Mouse (Mus musculus) c-Kit-positive CD71-negative TER-119-negative erythroid progenitor cells, embryonic 14.5 days (primary cell): ENCODE measurements around the gene Cavin1.
A peak's percentile ranks its signal among the peaks of the same experiment; 100 is the strongest.

Experiments used
- DNase-seq: peaks from one replicate; pipeline ENCODE4 v3.0.0-alpha.2; 2013; ENCODE audit warnings: low read depth

Gene Cavin1

DNA sequence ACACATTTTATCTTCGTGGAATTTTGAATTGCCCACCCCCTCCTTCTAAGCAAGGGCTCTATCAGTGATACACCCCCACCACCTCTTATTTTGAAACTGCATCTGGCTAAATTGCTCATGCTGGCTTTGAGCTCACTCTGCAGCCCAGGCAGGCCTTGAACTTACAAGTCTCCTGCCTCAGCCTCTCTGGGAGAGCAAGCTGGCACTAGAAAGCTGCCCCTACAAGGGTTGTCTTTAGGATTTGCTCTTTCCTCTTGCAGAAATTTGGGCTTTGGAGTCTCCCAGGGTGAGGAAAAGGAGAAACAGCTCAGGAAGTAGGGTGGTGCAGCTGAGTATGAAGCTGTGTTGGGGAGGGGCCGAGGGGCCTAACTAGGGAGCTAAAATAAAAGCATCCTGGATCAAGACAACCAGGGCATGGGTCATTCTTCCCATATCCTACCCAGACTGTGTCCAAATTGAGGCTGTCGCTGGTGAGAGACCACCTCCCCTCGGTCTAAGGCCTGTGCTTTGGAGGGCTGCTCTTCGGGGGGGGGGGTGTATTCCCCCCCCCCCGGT is 12.7 kb downstream of the Cavin1 start:
- no peak for DNase-seq

DNA sequence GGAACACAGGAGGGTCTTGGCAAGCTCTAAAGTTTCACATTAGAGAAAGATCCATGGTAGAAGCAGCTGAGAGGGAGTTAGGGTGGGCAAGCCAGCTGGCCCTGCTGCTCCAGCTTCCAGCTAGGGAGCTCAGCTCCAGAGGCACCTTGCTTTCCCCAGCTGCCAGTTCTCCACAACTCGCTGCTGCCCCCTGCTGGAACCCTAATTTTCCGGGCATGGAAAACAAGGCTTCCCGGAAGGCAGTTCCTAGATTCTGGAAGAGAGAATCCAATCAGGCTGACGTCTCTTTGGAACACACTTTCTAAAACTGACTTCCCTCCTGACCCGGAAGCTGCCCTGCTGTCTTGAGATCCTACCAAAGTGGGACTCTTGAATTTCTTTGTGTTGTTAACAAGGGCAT is 13.4 kb downstream of the Cavin1 start:
- no peak for DNase-seq

GRCm38 (mm10) chr11:100949540-100949939 is 21.1 kb downstream of the Cavin1 start:
- DNase-seq: no peak

DNA sequence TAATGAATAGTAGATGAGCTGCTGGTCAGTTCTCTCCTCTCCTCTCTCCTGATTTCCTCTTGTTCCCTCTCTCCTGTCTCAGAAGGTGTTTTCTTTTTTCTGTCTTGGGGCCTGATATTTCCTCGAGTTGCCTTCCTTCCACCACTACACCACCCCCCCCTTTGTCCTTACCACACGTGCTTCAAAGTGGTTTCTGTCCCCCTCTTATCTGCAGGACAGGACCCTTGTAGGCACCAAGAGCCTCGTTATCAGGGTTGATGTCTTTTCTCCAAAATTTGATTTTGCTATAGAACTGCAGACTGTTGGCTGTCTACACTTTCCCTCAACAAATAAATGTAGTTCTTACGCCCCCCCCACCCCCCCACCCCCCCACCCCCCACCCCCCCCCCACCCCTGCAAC is 22.4 kb downstream of the Cavin1 start:
- no peak for DNase-seq

DNA sequence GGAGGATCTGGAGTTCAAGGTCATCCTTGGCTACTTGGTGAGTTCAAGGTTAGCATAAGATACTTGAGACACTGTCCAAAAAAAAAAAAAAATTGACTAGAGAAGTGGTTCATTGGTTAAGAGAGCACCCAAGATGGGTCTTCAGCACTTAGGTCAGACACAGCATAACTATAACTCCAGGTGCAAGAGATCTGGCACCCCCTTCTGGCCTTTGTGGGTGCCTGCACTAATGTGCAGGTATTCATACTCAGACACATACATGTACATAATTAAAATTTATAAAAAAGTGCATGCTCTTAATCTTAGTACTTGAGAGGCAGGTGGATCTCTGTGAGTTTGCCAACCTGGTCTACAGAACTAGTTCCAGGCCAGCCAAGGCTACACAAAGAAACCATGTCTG is 23.1 kb downstream of the Cavin1 start:
- no peak for DNase-seq

- no peak for DNase-seq
Observed at GRCm38 (mm10) chr11:100946862-100947261, 23.8 kb downstream of the Cavin1 start.

GRCm38 (mm10) chr11:100942388-100942787 is 28.3 kb downstream of the Cavin1 start:
- no peak for DNase-seq

GRCm38 (mm10) chr11:100939512-100940151 is 31.1 kb downstream of the Cavin1 start, which contains the start of gene Stat3:
Stat3 (minus strand) TSS chr11:100939540.
- peak; percentile 100 for DNase-seq

GRCm38 (mm10) chr11:100938711-100939511 is 31.8 kb downstream of the Cavin1 start:
- DNase-seq: no peak

DNA sequence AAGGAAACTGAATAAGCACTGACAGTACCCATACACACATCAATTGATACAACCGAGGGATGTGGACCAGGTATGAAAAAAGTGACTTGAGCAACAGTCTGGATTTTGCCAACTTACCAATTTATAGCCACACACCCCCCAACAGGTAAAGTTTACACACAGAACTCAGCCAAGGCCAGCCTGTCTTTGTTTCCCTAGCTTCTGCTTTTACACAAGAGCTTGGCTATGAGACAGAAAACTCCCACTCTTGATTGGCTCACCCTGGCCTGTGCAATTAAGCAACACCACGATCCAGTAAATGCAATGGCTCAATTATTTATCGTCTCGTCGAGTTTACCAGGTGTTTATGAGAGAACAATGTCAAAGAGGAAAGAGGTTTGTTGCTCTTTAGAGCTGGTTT is 32.6 kb downstream of the Cavin1 start:
- DNase-seq: no peak

DNA sequence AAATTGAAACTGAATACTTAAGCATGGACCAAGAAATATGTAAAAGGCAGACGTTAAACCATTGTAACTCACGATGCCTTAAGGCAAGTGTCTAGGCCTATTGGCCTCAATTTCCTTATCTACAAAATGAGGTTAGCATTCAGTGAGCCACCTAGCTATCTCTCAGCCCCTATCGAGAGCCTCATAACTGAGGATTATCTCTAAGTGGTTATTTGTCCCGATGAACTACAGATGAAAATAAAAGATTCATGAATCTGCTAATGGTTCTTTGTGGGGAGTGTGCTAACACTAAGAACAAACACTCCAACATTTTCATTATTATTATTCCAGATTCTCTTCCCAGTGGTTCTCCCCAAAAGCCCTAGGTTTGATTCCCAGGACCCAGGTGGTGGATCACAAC is 33.4 kb downstream of the Cavin1 start:
- no peak for DNase-seq

GRCm38 (mm10) chr11:100935373-100936355 is 35.0 kb downstream of the Cavin1 start:
- DNase-seq: no peak

DNA sequence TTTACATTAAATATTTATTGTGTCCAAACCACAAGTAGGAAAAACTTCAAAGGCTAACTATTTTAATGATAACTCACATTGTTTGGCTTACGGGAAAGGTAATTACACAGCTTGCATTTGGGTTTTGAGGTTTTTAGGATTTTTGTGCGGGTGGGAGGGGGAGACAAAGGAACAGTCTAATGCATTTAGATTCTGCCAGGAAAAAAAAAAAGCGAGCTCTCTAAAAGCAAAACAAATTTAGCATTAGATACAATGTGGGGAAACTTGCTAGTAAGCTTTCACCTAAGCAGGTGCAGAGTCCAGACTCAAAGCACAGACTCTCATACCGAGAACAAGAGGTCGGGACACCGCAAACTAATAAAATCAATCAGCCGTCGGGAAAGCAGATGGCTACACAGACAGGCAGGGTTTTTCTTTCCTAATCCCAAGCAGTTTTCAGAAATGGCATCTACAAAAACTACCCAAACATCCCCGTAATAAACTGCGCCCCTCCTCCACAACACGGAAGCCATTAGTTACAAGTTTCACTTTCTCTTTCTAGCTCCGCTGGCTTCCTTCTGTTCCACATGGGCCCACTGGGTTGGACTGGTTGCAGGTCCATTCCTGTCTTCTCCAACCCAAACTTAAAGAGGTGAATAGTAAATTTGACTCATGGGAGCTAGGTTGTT is 39.3 kb downstream of the Cavin1 start:
- no peak for DNase-seq

DNA sequence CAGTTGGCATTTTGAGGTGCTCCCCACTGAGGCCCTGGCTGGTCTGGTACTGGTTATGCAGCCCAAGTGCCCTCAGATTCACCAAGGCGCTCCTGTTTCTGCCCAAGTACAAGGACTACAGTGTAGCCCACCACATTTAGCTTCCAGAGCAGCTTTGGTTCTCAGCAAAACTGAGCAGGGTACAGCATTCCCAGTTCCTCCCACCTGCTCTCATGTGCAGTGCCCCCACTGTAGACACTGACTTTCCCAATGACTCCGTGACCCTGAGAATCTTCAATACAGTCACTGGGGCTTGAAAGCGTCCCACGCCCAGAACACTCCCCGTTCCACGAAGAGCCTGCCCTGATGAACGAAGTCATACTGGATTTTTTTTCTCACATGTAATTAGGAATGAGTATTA is 40.1 kb downstream of the Cavin1 start:
- DNase-seq: no peak

- no peak for DNase-seq
Observed at GRCm38 (mm10) chr11:100927386-100927785, 43.3 kb downstream of the Cavin1 start.

- DNase-seq: no peak
Observed at GRCm38 (mm10) chr11:100924386-100924919, 46.2 kb downstream of the Cavin1 start.

DNA sequence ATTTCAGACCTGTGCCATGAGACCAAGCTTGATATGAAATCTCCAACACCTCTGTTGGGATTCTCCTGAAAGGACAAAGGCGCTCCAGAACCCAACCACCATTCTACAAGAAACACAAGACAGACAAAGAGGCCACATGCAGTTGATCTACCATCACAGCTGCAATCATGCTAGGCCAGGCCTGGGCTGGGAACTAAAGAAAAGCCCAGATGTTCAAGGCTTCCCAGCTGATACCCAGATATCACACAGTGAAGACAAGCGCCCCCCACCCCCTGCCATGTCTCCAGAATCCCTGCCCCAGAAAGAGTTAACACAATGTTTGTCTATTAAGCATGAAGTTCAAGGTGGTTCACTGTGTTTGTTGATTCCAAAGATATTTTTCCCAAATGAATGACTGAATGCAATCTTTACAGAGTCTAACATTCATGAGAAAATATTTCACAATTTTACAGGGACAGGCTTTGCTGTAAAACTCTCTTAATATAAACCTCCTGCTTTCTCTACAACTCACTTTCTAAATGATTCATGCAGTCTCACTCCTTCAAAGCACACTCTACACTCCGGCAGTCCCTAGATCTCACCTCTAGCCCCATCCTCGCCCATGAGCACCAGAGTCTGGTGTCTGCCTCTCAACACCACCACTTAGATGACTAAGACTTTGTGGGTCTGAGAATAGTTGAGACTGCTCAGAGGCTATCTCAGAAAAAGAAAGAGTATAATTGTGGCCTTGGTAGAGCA is 49.6 kb downstream of the Cavin1 start:
- no peak for DNase-seq

DNA sequence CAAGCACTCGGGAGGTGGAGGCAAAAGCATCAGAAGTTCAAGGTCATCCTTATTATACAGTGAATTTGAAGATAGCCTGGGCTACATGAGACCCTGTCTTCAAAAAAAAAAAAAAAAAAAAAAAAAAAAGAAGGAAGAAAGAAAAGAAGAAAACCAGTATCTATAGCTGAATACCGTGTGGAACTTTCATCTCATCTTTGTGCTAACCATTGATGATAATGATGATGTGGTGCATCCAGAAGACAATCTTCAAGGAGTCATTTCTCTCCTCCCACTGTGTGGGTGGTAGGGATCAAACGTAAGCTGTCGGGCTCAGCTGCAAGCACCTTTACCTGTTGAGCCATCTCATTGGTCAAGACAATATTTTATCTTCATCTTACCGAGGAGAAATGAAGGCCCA is 52.7 kb downstream of the Cavin1 start:
- DNase-seq: no peak

- DNase-seq: no peak
Observed at GRCm38 (mm10) chr11:100916432-100916971, 54.2 kb downstream of the Cavin1 start.

GRCm38 (mm10) chr11:100915063-100915462 is 55.6 kb downstream of the Cavin1 start:
- no peak for DNase-seq
